Mouse (Mus musculus): ENCODE measurements around the gene Taf6. TPM values are rescaled to one million over a fixed set of nuclear protein-coding genes. Genes with fewer than 3 reads are reported as not detected.

Taf6 gene
- polyA plus RNA-seq, 1 experiment from 2014 or later: 69.2 TPM

DNA sequence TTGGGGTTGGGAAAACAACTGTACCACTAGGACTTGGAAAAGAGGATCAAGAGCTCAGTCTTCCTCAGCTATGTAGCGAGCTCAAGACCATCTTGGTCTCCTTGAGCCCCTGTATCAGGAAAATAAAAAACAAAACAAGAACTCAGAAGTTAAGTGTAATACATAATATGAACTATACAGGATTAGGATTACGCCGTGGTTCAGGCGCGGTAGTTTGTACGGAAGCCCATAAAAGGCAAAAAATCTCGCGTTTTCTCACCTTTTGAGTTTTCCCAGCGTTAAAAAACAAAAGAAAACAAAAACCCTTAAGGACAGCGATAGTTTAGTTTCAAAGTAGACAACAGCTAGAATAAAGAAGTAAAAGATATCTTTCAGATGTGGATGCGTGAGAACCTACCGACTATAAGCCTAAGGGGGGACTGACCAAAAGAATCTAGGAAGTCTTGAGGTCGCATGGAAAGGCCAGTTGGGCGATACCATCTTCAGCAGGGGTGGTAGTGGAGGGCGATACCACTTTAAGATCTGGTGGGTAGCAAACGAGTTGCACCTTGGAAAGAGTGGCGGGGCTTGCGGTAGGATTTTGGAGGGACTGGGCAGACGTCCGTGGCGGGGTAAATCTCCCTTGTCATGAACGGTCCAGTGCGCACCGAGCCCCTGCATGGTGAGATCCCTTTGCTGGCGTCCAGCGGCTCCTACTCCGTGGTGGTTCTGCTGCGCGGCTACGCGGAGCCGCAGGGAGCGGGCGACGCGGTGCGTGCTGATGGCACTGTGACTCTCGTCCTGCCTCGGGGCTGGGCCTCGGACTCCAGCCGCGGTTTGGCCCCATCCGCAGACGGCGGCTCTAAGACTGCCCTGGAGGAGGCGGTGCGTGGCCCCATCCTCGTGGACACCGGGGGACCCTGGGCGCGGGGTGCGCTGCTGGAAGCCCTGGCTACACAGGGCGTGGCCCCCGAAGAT is 6.8 kb upstream of the Taf6 start, which contains the start of gene Mblac1:
Mblac1 (plus strand) TSS at position 544 of the 957 bp plus-strand sequence.
- Histone ChIP-seq H3K4me1 (ENCODE audit: control insufficient read depth, insufficient read depth, low read length) (0 out of 2 replicates have a peak, but pooled peaks cover 3% of the 10 kb centered on the region), H3K36me3 (ENCODE audit: control insufficient read depth, insufficient read depth, low read length) (no peaks in the 10 kb centered on the region), H3K9me3 (ENCODE audit: control insufficient read depth, low read length) (no peaks in the 10 kb centered on the region), H3K4me3 (ENCODE audit: low read length) (peak within 1 kb of the TSS; percentile 69), H3K27me3 (replicated peaks; ENCODE audit: control insufficient read depth, insufficient read depth, low read length) (no peaks in the 10 kb centered on the region), H3K4me2 (ENCODE audit: low read depth, low read length) (peak within 1 kb of the TSS; percentile 91), H3K9ac (ENCODE audit: low read depth, low read length) (peak within 1 kb of the TSS; percentile 83), H3K27ac (ENCODE audit: low read length) (peak within 1 kb of the TSS; percentile 85)
- peak; percentile 88 for ATAC-seq
- WGBS: 6% methylated on average over 54 of the region's 54 CpGs

DNA sequence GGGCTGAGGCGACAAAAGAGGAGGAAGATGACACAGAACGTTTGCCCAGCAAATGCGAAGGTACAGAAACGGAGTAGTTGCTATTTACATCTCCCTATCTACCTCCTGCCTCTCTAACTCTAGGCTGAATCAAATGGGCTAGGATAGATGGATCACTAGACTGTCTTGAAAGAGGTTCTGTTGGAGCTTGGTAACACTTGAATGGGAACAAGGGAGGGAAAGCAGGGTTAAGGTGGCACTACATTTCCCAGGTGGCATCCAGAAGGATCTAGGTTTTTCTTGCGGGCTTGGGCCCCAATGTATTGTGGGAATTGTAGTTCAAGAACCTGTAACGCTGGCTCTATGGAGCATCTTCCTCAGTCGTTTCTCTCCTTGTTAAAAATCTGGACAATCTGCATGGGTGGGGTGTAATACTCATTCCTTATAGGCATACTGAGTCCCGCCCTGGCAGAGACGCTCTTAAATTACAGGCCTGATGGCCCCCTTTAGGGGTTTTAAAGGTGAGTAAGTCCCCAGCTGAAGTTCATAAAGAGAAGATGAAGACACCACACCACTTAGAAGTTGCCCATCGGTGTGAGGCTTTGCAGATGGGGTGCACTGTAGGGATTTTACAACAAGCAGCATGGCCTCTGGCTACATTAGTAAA is 533 bp upstream of the Taf6 start:
- 0% methylated on average over 10 of the region's 10 CpGs for WGBS
- Histone ChIP-seq H3K27ac (ENCODE audit: low read length) (0 out of 2 replicates have a peak overlapping the region, but pooled peaks have one; percentile 25), H3K9ac (ENCODE audit: low read depth, low read length) (peak overlapping the region; percentile 69), H3K4me3 (ENCODE audit: low read length) (peak overlapping the region; percentile 79), H3K4me2 (ENCODE audit: low read depth, low read length) (peak overlapping the region; percentile 55), H3K27me3 (replicated peaks; ENCODE audit: control insufficient read depth, insufficient read depth, low read length) (no peaks in the 10 kb centered on the region), H3K36me3 (ENCODE audit: control insufficient read depth, insufficient read depth, low read length) (no peaks in the 10 kb centered on the region), H3K9me3 (ENCODE audit: control insufficient read depth, low read length) (no peaks in the 10 kb centered on the region), H3K4me1 (ENCODE audit: control insufficient read depth, insufficient read depth, low read length) (peaks cover 12% of the 10 kb centered on the region; the same call in 1 of the 2 replicates)
- ATAC-seq: peak; percentile 90

DNA sequence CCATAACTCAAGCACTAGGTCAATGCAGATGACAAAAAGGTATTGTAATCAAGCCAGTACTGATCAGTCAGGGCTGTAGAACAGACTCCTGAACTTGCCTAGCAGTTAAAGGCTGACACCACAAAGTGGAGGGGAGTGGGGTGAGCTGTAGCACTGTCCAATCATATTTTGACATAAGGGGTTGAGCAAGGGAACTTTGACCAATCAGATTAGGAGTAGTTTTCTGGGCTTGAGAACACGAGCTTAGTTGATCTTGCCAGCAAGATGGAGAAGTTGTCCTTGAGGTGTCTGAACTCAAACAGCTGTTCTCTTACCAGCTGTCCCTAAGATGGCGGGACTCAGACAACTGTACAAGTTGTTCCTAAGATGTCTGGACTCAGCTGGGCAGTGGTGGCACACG is 14.0 kb downstream of the Taf6 start:
- Histone ChIP-seq H3K4me1 (ENCODE audit: control insufficient read depth, insufficient read depth, low read length) (peaks cover 11% of the 10 kb centered on the region), H3K36me3 (ENCODE audit: control insufficient read depth, insufficient read depth, low read length) (peaks cover 17% of the 10 kb centered on the region), H3K4me3 (ENCODE audit: low read length) (no peak overlapping the region), H3K4me2 (ENCODE audit: low read depth, low read length) (no peak overlapping the region), H3K27ac (ENCODE audit: low read length) (no peak overlapping the region), H3K9ac (ENCODE audit: low read depth, low read length) (no peak overlapping the region), H3K9me3 (ENCODE audit: control insufficient read depth, low read length) (no peaks in the 10 kb centered on the region), H3K27me3 (replicated peaks; ENCODE audit: control insufficient read depth, insufficient read depth, low read length) (no peaks in the 10 kb centered on the region)
- WGBS: 65% methylated on average over 3 of the region's 3 CpGs
- ATAC-seq: no peak

DNA sequence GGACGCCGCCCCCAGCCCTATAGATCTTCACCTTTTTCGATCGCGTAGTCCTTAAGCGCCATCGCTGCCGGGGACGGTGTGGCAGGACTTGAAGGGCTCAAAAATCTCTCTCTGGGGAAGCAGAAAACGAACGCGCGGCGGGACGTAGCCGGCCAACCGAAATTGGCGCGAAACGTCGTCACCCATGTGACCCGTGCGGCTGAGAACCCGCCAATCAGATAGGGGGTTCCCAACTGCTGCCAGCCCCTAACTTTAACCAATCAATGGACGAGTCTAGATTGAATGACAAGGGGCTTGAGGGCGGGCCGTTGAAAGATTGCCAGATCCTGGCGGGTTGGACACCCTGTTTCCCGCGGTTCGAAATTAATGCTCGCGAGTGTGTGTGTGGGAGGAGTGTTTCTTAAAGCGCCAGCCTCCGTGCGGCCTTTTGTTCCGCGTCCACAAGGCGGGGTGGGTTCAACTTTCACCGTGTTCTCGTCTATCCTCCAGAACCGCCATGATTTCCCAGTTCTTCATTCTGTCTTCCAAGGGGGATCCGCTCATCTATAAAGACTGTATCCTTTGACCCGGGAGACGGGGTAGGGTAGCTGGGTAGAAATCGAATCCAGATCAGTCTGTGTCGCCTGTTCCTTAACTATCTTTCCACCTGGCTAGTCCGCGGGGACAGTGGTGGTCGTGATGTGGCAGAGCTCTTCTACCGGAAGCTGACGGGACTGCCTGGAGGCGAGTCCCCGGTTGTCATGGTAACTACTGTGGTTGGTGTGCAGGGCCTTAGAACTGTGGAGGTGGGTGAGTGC is 15.4 kb downstream of the Taf6 start, which contains the start of the genes Ap4m1 and Mcm7:
Ap4m1 (plus strand) TSS at position 308 of the 797 bp plus-strand sequence.
Mcm7 (minus strand) TSS at position 728 of the 797 bp plus-strand sequence.
- Histone ChIP-seq H3K4me2 (ENCODE audit: low read depth, low read length) (peak within 1 kb of the TSS; percentile 79), H3K4me3 (ENCODE audit: low read length) (peak within 1 kb of the TSS; percentile 82), H3K36me3 (ENCODE audit: control insufficient read depth, insufficient read depth, low read length) (peaks cover 11% of the 10 kb centered on the region), H3K9ac (ENCODE audit: low read depth, low read length) (peak within 1 kb of the TSS; percentile 80), H3K4me1 (ENCODE audit: control insufficient read depth, insufficient read depth, low read length) (peaks cover 11% of the 10 kb centered on the region), H3K9me3 (ENCODE audit: control insufficient read depth, low read length) (no peaks in the 10 kb centered on the region), H3K27ac (ENCODE audit: low read length) (peak within 1 kb of the TSS; percentile 96), H3K27me3 (replicated peaks; ENCODE audit: control insufficient read depth, insufficient read depth, low read length) (no peaks in the 10 kb centered on the region)
- ATAC-seq: peak; percentile 90
- under 1% methylated on average over 54 of the region's 54 CpGs for WGBS

DNA sequence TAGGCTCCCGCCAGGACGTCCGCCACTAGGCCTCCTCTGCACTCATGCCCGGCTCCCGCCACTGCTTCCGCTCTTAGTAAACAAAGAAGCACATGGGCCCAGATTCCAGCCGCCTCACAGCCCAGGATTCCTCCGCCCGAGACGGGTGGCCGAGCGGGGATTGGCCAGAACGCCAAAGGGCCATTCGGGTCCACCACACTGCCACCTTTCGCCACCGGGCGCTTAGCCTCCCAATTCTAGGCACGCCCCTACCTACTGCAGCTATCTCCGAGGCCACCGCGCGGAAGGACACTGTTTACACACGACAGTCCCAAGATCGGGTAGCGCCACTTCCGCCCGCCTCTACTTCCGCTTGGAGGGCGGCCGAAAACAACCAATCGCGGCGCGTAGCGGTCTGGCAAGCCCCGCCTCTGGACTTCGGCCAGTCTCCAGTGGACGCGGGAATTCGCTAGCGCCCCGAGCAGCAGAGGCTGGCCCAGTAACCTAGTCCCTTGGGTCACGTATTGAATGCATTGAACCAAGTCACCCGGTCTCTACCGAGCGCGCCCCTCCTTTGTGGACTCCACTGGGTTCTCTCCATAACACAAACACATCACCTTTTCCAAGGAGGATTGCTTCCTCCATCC is 16.2 kb downstream of the Taf6 start:
- peak; percentile 89 for ATAC-seq
- under 1% methylated on average over 47 of the region's 47 CpGs for whole genome bisulfite sequencing
- peaks cover 19% of the 10 kb centered on the region for H3K36me3 ChIP-seq (ENCODE audit: control insufficient read depth, insufficient read depth, low read length)

DNA sequence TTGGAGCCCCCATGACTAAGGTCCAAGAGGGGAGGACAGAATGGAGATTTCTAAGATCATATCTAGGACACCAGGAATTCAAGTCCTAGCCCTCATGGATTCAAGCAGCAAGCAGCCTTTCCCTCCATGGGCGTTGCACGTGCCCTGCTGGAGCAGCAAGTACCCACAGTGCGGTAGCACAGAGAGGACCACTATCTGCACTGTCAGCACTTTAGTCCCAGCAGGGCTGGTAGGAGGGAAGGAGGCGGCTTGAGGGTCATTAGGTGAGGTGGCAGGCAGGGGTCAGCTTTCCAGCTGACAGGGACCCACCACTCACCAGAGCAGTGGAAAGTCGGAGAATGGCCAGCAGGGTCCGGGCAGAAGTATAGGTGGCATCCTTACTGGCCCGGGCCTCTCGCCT is 21.7 kb downstream of the Taf6 start:
- Histone ChIP-seq H3K27me3 (replicated peaks; ENCODE audit: control insufficient read depth, insufficient read depth, low read length) (no peaks in the 10 kb centered on the region), H3K9me3 (ENCODE audit: control insufficient read depth, low read length) (no peaks in the 10 kb centered on the region), H3K9ac (ENCODE audit: low read depth, low read length) (no peak overlapping the region), H3K27ac (ENCODE audit: low read length) (no peak overlapping the region), H3K4me2 (ENCODE audit: low read depth, low read length) (no peak overlapping the region), H3K4me1 (ENCODE audit: control insufficient read depth, insufficient read depth, low read length) (peaks cover 16% of the 10 kb centered on the region), H3K36me3 (ENCODE audit: control insufficient read depth, insufficient read depth, low read length) (peaks cover 28% of the 10 kb centered on the region), H3K4me3 (ENCODE audit: low read length) (no peak overlapping the region)
- no peak for ATAC-seq
- whole genome bisulfite sequencing: 84% methylated on average over 8 of the region's 8 CpGs

More for the DNA sequence above, 16.2 kb downstream of the Taf6 start:
- Histone ChIP-seq H3K4me2 (ENCODE audit: low read depth, low read length) (peak overlapping the region; percentile 79), H3K27ac (ENCODE audit: low read length) (peak overlapping the region; percentile 96), H3K4me1 (ENCODE audit: control insufficient read depth, insufficient read depth, low read length) (peaks cover 11% of the 10 kb centered on the region), H3K9ac (ENCODE audit: low read depth, low read length) (peak overlapping the region; percentile 80), H3K9me3 (ENCODE audit: control insufficient read depth, low read length) (no peaks in the 10 kb centered on the region), H3K27me3 (replicated peaks; ENCODE audit: control insufficient read depth, insufficient read depth, low read length) (no peaks in the 10 kb centered on the region), H3K4me3 (ENCODE audit: low read length) (peak overlapping the region; percentile 82)

DNA sequence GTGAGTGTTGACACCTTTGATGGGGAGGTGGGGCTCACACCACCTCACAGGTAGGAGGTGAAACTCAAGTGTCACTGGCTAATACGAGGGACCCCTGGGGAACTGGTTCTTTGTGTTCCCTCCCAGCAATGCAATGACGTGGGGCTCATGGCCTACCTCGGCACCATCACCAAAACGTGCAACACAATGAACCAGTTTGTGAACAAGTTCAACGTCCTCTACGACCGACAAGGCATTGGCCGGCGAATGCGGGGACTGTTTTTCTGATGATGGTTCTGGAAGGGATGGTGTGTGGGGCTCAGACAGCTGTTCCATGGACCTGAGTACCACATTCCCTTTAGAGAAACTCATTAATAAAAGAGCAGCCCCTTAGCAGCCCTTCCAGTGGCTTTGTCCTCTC is 23.6 kb downstream of the Taf6 start:
- Histone ChIP-seq H3K4me1 (ENCODE audit: control insufficient read depth, insufficient read depth, low read length) (peaks cover 12% of the 10 kb centered on the region), H3K27me3 (replicated peaks; ENCODE audit: control insufficient read depth, insufficient read depth, low read length) (no peaks in the 10 kb centered on the region), H3K9me3 (ENCODE audit: control insufficient read depth, low read length) (no peaks in the 10 kb centered on the region), H3K4me2 (ENCODE audit: low read depth, low read length) (no peak overlapping the region), H3K27ac (ENCODE audit: low read length) (no peak overlapping the region), H3K36me3 (ENCODE audit: control insufficient read depth, insufficient read depth, low read length) (peaks cover 28% of the 10 kb centered on the region), H3K4me3 (ENCODE audit: low read length) (no peak overlapping the region), H3K9ac (ENCODE audit: low read depth, low read length) (no peak overlapping the region)
- no peak for ATAC-seq
- 66% methylated on average over 10 of the region's 10 CpGs for WGBS

DNA sequence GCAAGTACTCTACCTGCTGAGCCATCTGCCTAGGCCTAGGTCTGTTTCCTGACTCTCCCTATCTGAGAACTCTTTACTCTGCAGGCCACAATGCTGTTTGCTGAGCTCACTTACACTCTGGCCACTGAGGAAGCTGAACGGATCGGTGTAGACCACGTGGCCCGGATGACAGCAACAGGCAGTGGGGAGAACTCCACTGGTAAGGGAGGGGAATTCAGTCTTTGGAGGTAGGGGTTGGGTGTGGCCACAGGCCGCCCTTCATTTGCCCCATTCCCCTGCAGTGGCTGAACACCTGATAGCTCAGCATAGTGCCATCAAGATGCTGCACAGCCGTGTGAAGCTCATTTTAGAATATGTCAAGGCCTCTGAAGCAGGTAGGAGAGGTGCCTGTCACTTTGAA is 24.2 kb downstream of the Taf6 start:
- H3K27ac ChIP-seq (ENCODE audit: low read length): no peak overlapping the region
- 65% methylated on average over 6 of the region's 6 CpGs for WGBS
- no peak overlapping the region; the same call in 1 of the 2 replicates for H3K9ac ChIP-seq (ENCODE audit: low read depth, low read length)
- peaks cover 28% of the 10 kb centered on the region for H3K36me3 ChIP-seq (ENCODE audit: control insufficient read depth, insufficient read depth, low read length)
- H3K4me3 ChIP-seq (ENCODE audit: low read length): no peak overlapping the region
- ATAC-seq: no peak
- peaks cover 12% of the 10 kb centered on the region for H3K4me1 ChIP-seq (ENCODE audit: control insufficient read depth, insufficient read depth, low read length)
- H3K27me3 ChIP-seq (replicated peaks; ENCODE audit: control insufficient read depth, insufficient read depth, low read length): no peaks in the 10 kb centered on the region
- H3K4me2 ChIP-seq (ENCODE audit: low read depth, low read length): no peak overlapping the region
- H3K9me3 ChIP-seq (ENCODE audit: control insufficient read depth, low read length): no peaks in the 10 kb centered on the region

Data from intestine, embryonic 16.5 days (tissue).